Mouse (Mus musculus): ENCODE results near the gene C1qtnf5.

- TF ChIP-seq CTCF (IDR thresholded peaks at IDR 0.05; ENCODE audit: low read depth) (no peak), EP300 (IDR thresholded peaks at IDR 0.05; ENCODE audit: low read depth) (no peak)
Measured at GRCm38 (mm10) chr9:44095781-44096180, 11.3 kb upstream of the C1qtnf5 start.
